Mouse (Mus musculus): Measurements from ENCODE around the gene 1110004F10Rik. TPM values are rescaled to one million over a fixed set of nuclear protein-coding genes. Genes with fewer than 3 reads are reported as not detected.

Gene 1110004F10Rik
- polyA plus RNA-seq, 1 experiment from 2014 or later: 251 TPM

DNA sequence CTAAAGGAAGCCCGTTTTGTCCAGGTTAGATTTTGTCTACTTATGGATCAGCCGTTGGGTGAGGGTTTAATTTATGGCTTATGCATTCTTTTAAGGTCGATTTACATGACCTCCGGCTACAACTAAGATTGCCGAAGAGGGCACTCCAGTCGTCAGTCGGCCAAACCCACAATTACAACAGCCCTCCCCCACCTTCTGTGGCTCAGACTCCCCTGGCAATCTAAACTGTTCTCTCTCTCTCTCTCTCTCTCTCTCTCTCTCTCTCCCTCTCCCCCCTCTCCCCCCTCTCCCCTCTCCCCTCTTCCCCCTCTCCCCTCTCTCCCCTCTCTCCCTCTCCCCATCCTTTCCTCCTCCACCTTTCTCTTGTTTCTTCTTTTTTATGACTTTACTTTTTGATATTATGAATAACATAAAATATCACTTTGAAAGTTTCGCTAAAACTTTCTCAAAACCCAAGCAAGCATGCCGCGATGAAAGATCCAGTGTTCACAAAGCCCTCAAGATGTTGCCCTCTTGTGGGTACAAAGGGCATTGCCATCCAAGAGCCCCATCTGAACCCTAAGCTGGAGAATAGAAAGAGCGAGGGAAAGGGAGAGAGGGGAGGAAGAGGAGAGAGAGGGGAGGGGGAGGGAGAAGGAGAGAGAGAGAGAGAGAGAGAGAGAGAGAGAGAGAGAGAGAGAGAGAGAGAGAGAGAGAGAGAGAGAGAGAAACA lies 6.4 kb upstream of the 1110004F10Rik start:
- Histone ChIP-seq H3K4me1 (replicated peaks; ENCODE audit: insufficient read depth, low read length) (peaks cover 12% of the 10 kb centered on the region), H3K9me3 (replicated peaks; ENCODE audit: low read length) (no peaks in the 10 kb centered on the region), H3K4me3 (replicated peaks; ENCODE audit: low read depth, low read length) (peak overlapping the region; percentile 57), H3K36me3 (ENCODE audit: insufficient read depth, low read length) (no peaks in the 10 kb centered on the region), H3K27ac (no peak overlapping the region), H3K9ac (ENCODE audit: low read depth, low read length) (peak overlapping the region; percentile 60), H3K4me2 (ENCODE audit: low read length) (peak overlapping the region; percentile 96), H3K27me3 (ENCODE audit: insufficient read depth, low read length) (peaks cover 27% of the 10 kb centered on the region)
- ATAC-seq (replicated peaks; ENCODE audit: low FRiP score, low read depth) (0 out of 2 replicates have a peak, but pooled peaks have one; percentile 11), DNase-seq (ENCODE audit: low spot score) (peak; percentile 91)
- 1% methylated on average over 11 of the region's 11 CpGs for WGBS
- peak; percentile 86 for TF ChIP-seq CTCF (IDR thresholded peaks at IDR 0.05; ENCODE audit: low read depth)

DNA sequence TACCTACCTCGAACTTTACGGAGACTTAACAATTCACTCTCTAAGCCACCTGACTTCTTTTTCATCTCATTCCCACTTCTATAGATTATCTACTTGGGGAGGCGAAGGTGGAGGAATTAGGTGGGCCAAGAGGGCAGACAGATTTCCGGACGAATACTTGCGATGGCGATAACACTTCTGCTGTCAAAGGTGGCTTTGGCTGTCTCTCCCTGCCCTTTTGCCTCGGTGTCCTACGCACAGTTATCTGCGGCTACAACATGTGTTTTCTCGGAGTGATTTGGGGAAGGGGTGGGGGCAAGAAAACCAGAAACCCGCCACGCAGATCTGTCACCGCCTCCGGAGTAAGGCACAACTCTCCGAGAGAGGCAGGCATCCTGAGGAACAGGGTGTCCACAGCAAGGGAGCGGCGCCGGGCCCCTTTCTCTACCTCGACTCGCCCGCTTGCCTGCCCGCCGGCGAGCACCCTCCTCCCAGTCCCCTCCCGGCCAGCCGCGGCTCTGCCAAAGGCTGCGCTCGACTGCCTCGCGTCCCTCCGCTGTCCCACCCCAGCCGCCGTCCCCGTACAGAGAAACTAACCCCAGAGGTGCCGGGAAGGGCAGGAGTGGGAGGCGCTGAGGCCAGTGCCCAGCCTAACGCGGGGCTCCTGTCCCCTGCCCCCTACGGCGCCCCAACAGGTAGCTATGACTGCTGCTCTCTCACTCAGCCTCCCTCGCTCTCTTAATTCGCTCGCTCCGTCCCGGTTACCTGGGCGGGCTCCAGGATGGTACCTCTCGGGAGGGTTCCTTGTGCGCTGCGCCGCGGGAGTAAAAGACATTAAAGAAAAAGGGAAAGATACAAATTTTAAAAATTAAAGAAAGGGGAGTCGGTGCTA lies 5.6 kb upstream of the 1110004F10Rik start:
- H3K4me2 ChIP-seq (ENCODE audit: low read length): peak overlapping the region; percentile 96
- H3K9ac ChIP-seq (ENCODE audit: low read depth, low read length): peak overlapping the region; percentile 49
- no peak for TF ChIP-seq CTCF (IDR thresholded peaks at IDR 0.05; ENCODE audit: low read depth)
- peak overlapping the region; percentile 57 for H3K4me3 ChIP-seq (replicated peaks; ENCODE audit: low read depth, low read length)
- no peaks in the 10 kb centered on the region for H3K36me3 ChIP-seq (ENCODE audit: insufficient read depth, low read length)
- H3K9me3 ChIP-seq (replicated peaks; ENCODE audit: low read length): no peaks in the 10 kb centered on the region
- peaks cover 12% of the 10 kb centered on the region for H3K4me1 ChIP-seq (replicated peaks; ENCODE audit: insufficient read depth, low read length)
- under 1% methylated on average over 54 of the region's 54 CpGs for WGBS
- H3K27me3 ChIP-seq (ENCODE audit: insufficient read depth, low read length): peaks cover 35% of the 10 kb centered on the region
- DNase-seq (ENCODE audit: low spot score) (peak; percentile 58), ATAC-seq (replicated peaks; ENCODE audit: low FRiP score, low read depth) (peak; percentile 66)
- no peak overlapping the region for H3K27ac ChIP-seq

DNA sequence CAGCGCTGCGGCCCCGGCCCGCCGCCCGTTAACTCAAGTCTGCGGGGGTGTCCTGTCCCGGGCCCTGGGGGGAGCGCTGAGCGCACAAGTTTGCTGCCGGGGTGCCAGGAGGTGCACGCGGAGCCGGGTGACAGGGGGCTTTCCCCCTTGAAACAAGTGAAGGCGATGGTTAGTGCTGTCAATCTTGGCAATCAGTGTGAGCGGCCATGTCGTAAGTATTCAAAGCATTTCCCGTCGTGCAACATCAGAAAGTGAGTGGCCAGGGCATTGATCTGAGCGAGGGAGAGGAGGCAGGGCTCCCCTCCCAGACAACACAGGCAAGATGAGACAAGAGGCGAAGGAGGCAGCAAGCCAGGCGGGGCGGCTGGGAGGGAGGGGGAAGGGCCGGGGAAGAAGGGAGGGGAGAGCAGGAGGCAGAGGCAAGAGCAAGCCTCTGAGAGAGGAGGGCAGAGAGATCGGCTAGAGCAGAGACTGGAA lies 4.9 kb upstream of the 1110004F10Rik start:
- WGBS: 1% methylated on average over 25 of the region's 25 CpGs
- no peak for TF ChIP-seq CTCF (IDR thresholded peaks at IDR 0.05; ENCODE audit: low read depth)
- no peaks in the 10 kb centered on the region for H3K9me3 ChIP-seq (replicated peaks; ENCODE audit: low read length)
- H3K4me1 ChIP-seq (replicated peaks; ENCODE audit: insufficient read depth, low read length): peaks cover 14% of the 10 kb centered on the region
- peak; percentile 9; the same call in 1 of the 2 replicates for ATAC-seq (replicated peaks; ENCODE audit: low FRiP score, low read depth)
- DNase-seq (ENCODE audit: low spot score): peak; percentile 40
- peaks cover 35% of the 10 kb centered on the region for H3K27me3 ChIP-seq (ENCODE audit: insufficient read depth, low read length)
- H3K36me3 ChIP-seq (ENCODE audit: insufficient read depth, low read length): no peaks in the 10 kb centered on the region
- peak overlapping the region; percentile 49 for H3K9ac ChIP-seq (ENCODE audit: low read depth, low read length)
- peak overlapping the region; percentile 96 for H3K4me2 ChIP-seq (ENCODE audit: low read length)
- H3K4me3 ChIP-seq (replicated peaks; ENCODE audit: low read depth, low read length): peak overlapping the region; percentile 57
- no peak overlapping the region for H3K27ac ChIP-seq

- ATAC-seq (replicated peaks; ENCODE audit: low FRiP score, low read depth) (no peak), DNase-seq (ENCODE audit: low spot score) (no peak)
- Histone ChIP-seq H3K4me3 (replicated peaks; ENCODE audit: low read depth, low read length) (no peak overlapping the region), H3K36me3 (ENCODE audit: insufficient read depth, low read length) (no peaks in the 10 kb centered on the region), H3K9ac (ENCODE audit: low read depth, low read length) (no peak overlapping the region), H3K27ac (no peak overlapping the region), H3K4me1 (replicated peaks; ENCODE audit: insufficient read depth, low read length) (peaks cover 23% of the 10 kb centered on the region), H3K9me3 (replicated peaks; ENCODE audit: low read length) (no peaks in the 10 kb centered on the region), H3K27me3 (ENCODE audit: insufficient read depth, low read length) (peaks cover 40% of the 10 kb centered on the region), H3K4me2 (ENCODE audit: low read length) (no peak overlapping the region)
- no peak for TF ChIP-seq CTCF (IDR thresholded peaks at IDR 0.05; ENCODE audit: low read depth)
- 74% methylated on average over 4 of the region's 4 CpGs for WGBS
Observed at GRCm38 (mm10) chr7:116035504-116035903, 3.7 kb upstream of the 1110004F10Rik start.

DNA sequence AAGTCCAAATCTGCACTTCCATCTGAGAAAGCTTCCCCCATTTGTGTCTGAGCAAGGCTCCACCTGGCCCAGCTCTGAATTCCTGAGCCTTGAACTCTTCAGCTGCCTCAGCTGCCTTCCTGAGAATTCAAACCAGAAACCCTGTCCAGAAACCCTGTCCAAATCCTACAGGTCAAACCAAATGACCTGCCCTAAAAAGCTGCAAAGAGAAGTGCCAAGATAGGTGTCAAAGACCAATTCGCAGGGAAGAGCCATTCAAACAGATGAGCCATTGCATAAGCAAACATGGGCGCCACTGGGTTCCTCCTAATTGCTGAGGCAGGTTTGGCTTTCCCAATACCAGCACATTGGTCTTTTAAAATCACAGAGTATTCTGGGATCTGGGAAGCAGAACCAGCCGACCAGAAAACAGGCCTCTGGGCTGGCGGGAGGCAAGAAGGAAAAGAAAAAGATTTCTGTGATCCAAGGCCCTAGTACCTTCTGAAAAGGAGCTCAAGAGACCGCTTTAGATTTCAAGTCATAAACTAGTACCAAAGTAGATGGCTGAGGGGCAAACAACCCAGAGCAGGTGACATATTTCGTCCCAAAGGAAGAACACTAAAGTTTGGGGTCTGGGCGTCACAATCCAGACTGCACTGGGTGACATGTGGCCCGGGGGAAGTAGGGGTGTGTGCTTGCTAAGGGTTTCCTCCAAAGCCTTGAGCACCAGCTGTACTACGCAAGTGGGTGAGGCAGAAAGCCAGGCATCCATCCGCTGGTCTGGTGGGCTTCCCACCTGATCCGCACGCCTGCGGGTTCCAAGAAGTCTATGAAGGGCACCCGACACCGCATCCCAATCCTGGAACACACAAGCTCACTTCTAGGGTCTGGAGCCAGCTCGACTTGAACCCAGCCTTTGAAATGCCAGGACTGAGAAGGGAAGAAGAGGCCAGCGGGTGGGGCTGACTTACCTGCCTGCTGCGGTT lies 2.3 kb upstream of the 1110004F10Rik start:
- H3K36me3 ChIP-seq (ENCODE audit: insufficient read depth, low read length): no peaks in the 10 kb centered on the region
- DNase-seq (ENCODE audit: low spot score) (no peak), ATAC-seq (replicated peaks; ENCODE audit: low FRiP score, low read depth) (no peak)
- H3K27me3 ChIP-seq (ENCODE audit: insufficient read depth, low read length): peaks cover 40% of the 10 kb centered on the region
- no peak overlapping the region for H3K4me3 ChIP-seq (replicated peaks; ENCODE audit: low read depth, low read length)
- no peaks in the 10 kb centered on the region for H3K9me3 ChIP-seq (replicated peaks; ENCODE audit: low read length)
- H3K4me2 ChIP-seq (ENCODE audit: low read length): no peak overlapping the region
- H3K27ac ChIP-seq: no peak overlapping the region
- 30% methylated on average over 18 of the region's 18 CpGs for WGBS
- TF ChIP-seq CTCF (IDR thresholded peaks at IDR 0.05; ENCODE audit: low read depth): no peak
- peaks cover 23% of the 10 kb centered on the region for H3K4me1 ChIP-seq (replicated peaks; ENCODE audit: insufficient read depth, low read length)
- H3K9ac ChIP-seq (ENCODE audit: low read depth, low read length): no peak overlapping the region
